Mouse (Mus musculus) ES-Bruce4 (cell line): ENCODE measurements around the gene Rassf3.

Experiments
- CTCF ChIP-seq: IDR thresholded peaks from one replicate; pipeline ENCODE4 v1.8.1; 2011; ENCODE audit warnings: low read depth, low read length
- EP300 ChIP-seq: IDR thresholded peaks from 2 replicates; pipeline ENCODE4 v1.6.1; 2011; ENCODE audit warnings: low read depth, low read length; ENCODE audit not compliant: insufficient read depth
- POLR2A ChIP-seq: IDR thresholded peaks from one replicate; pipeline ENCODE4 v1.8.1; 2011; ENCODE audit warnings: low read length; ENCODE audit not compliant: insufficient read depth

- no peak for TF ChIP-seq CTCF
- no peak for TF ChIP-seq POLR2A
- TF ChIP-seq EP300, result no peak
These were observed 29.8 kb upstream of the Rassf3 start for GRCm38 (mm10) chr10:121505929-121506328.
